Mouse (Mus musculus) CD4-positive, CD25-positive, alpha-beta regulatory T cell, adult 2 months (primary cell): ENCODE results near the gene St6gal1.

ENCODE experiments used
- DNase-seq: peaks from one replicate; pipeline ENCODE4 v3.0.0-alpha.2; 2012; ENCODE audit warnings: low read depth, low spot score

St6gal1 gene

GRCm38 (mm10) chr16:23223166-23223870 is 1.2 kb upstream of the St6gal1 start:
- peak; percentile 76 for DNase-seq

GRCm38 (mm10) chr16:23223871-23224469 is 570 bp upstream of the St6gal1 start:
- peak; percentile 50 for DNase-seq

GRCm38 (mm10) chr16:23225069-23225721 is 655 bp downstream of the St6gal1 start:
- DNase-seq: peak; percentile 77

- peak; percentile 76 for DNase-seq
Measured at GRCm38 (mm10) chr16:23225821-23226600, 1.5 kb downstream of the St6gal1 start.

GRCm38 (mm10) chr16:23226601-23227351 is 2.2 kb downstream of the St6gal1 start:
- peak; percentile 58 for DNase-seq

- peak; percentile 53 for DNase-seq
Measured at GRCm38 (mm10) chr16:23227851-23228250, 3.3 kb downstream of the St6gal1 start.

- peak; percentile 81 for DNase-seq
Measured at GRCm38 (mm10) chr16:23228486-23228885, 3.9 kb downstream of the St6gal1 start.

- peak; percentile 55 for DNase-seq
Measured at GRCm38 (mm10) chr16:23229945-23230344, 5.4 kb downstream of the St6gal1 start.

GRCm38 (mm10) chr16:23231168-23231567 is 6.6 kb downstream of the St6gal1 start:
- no peak for DNase-seq

GRCm38 (mm10) chr16:23232691-23233090 is 8.2 kb downstream of the St6gal1 start:
- no peak for DNase-seq

GRCm38 (mm10) chr16:23233496-23233895 is 9.0 kb downstream of the St6gal1 start:
- no peak for DNase-seq

- no peak for DNase-seq
Measured at GRCm38 (mm10) chr16:23234557-23234956, 10.0 kb downstream of the St6gal1 start.

GRCm38 (mm10) chr16:23235173-23235694 is 10.7 kb downstream of the St6gal1 start:
- DNase-seq: no peak

- DNase-seq: no peak
Measured at GRCm38 (mm10) chr16:23239583-23239982, 15.0 kb downstream of the St6gal1 start.

- DNase-seq: no peak
Measured at GRCm38 (mm10) chr16:23240049-23240949, 15.8 kb downstream of the St6gal1 start.

- no peak for DNase-seq
Measured at GRCm38 (mm10) chr16:23240950-23241259, 16.4 kb downstream of the St6gal1 start.

GRCm38 (mm10) chr16:23243726-23244425 is 19.3 kb downstream of the St6gal1 start:
- no peak for DNase-seq

GRCm38 (mm10) chr16:23244486-23244885 is 19.9 kb downstream of the St6gal1 start:
- DNase-seq: no peak

- DNase-seq: no peak
Measured at GRCm38 (mm10) chr16:23249285-23249684, 24.7 kb downstream of the St6gal1 start.
